Mouse (Mus musculus) heart, postnatal 0 days (tissue): Measurements from ENCODE around the gene Olfr1443. TPM values are rescaled to one million over a fixed set of nuclear protein-coding genes. Genes with fewer than 3 reads are reported as not detected.

Source experiments
- ATAC-seq: fragments of 200-750 bp; cut with Nextera tagmentation; 2 replicates; pipeline ENCODE4 v1.8.0; 2017; ENCODE audit warnings: low read depth, moderate number of reproducible peaks, moderate library complexity; ENCODE audit not compliant: insufficient read depth
- DNase-seq: peaks from one replicate; pipeline ENCODE4 v3.0.0-alpha.2; 2016; ENCODE audit warnings: low spot score
- H3K27ac ChIP-seq: fragments of 300-500 bp; sonication (generic); 2 replicates; pipeline ENCODE4 v1.5.1; 2014; ENCODE audit warnings: low read depth, mild to moderate bottlenecking
- H3K27me3 ChIP-seq: fragments of 300-500 bp; sonication (generic); 2 replicates; pipeline ENCODE4 v1.6.1; 2014; ENCODE audit warnings: low read length, mixed read lengths; ENCODE audit not compliant: control insufficient read depth, insufficient read depth
- H3K36me3 ChIP-seq: fragments of 300-500 bp; sonication (generic); replicated peaks from 2 replicates; pipeline ENCODE4 v1.6.1; 2014; ENCODE audit warnings: low read length, mixed read lengths; ENCODE audit not compliant: control insufficient read depth, insufficient read depth
- H3K4me1 ChIP-seq: fragments of 300-500 bp; sonication (generic); 2 replicates; pipeline ENCODE4 v1.6.1; 2014; ENCODE audit warnings: antibody characterized with exemption; ENCODE audit not compliant: control insufficient read depth, insufficient read depth
- H3K4me2 ChIP-seq: fragments of 300-500 bp; sonication (generic); 2 replicates; pipeline ENCODE4 v1.6.1; 2014; ENCODE audit warnings: low read depth, mild to moderate bottlenecking, low read length, moderate library complexity
- H3K4me3 ChIP-seq: fragments of 300-500 bp; sonication (generic); 2 replicates; pipeline ENCODE4 v1.5.1; 2014; ENCODE audit warnings: low read depth, low read length
- H3K9ac ChIP-seq: fragments of 300-500 bp; sonication (generic); replicated peaks from 2 replicates; pipeline ENCODE4 v1.6.1; 2014; ENCODE audit warnings: low read depth, low read length, mixed read lengths
- H3K9me3 ChIP-seq: fragments of 300-500 bp; sonication (generic); replicated peaks from 2 replicates; pipeline ENCODE4 v1.6.1; 2016; ENCODE audit warnings: low read length; ENCODE audit not compliant: control insufficient read depth
- CTCF ChIP-seq: IDR thresholded peaks from 2 replicates; pipeline ENCODE4 v1.5.1; 2016; ENCODE audit warnings: antibody characterized with exemption, control low read depth, low read depth
- EP300 ChIP-seq: IDR thresholded peaks from 2 replicates; pipeline ENCODE4 v1.6.1; 2016; ENCODE audit warnings: antibody characterized with exemption, low read depth
- WGBS: fragments of 180-500 bp; shearing (Covaris S2); extraction: QIAGEN DNeasy Blood & Tissue Kit; methylation state at CpG from one replicate; pipeline ENCODE4 v1.1.7; 2014; 5-methylcytosine and 5-hydroxymethylcytosine counted together
- polyA plus RNA-seq: library from polyadenylated mRNA; unstranded; fragments of >200 nt; fragmentation: Nextera tagmentation; extraction: Ambion mirVana; gene quantifications from 2 replicates; pipeline ENCODE4 v1.2.1, GENCODE M21; 2015
- total RNA-seq: library from RNA; depleted of rRNA; stranded (reverse); fragments of >200 nt; gene quantifications from 2 replicates; pipeline ENCODE4 v1.2.3, GENCODE M21; 2014; ENCODE audit warnings: low replicate concordance

The Olfr1443 gene
- total and polyA plus RNA-seq, 2 experiments from 2014 or later, result not detected

- Histone ChIP-seq H3K27ac (no peak overlapping the region), H3K4me1 (no peaks in the 10 kb centered on the region), H3K27me3 (no peaks in the 10 kb centered on the region), H3K36me3 (no peaks in the 10 kb centered on the region), H3K9me3 (no peaks in the 10 kb centered on the region), H3K9ac (no peak overlapping the region), H3K4me2 (no peak overlapping the region), H3K4me3 (no peak overlapping the region)
- TF ChIP-seq EP300 (no peak), CTCF (no peak)
- ATAC-seq, result no peak
- no peak for DNase-seq
Observed at GRCm38 (mm10) chr19:12685231-12685630, 7.3 kb downstream of the Olfr1443 start.

GRCm38 (mm10) chr19:12695590-12695989 is 17.7 kb downstream of the Olfr1443 start, which contains the start of gene Keg1:
Gene Keg1 (plus strand): TSS chr19:12695786.
- no peak for DNase-seq
- Histone ChIP-seq H3K27me3 (no peaks in the 10 kb centered on the region), H3K4me3 (no peak within 1 kb of the TSS), H3K36me3 (no peaks in the 10 kb centered on the region), H3K27ac (no peak within 1 kb of the TSS), H3K9me3 (no peaks in the 10 kb centered on the region), H3K4me1 (no peaks in the 10 kb centered on the region), H3K4me2 (no peak within 1 kb of the TSS), H3K9ac (no peak within 1 kb of the TSS)
- ATAC-seq, result no peak
- no peak for TF ChIP-seq CTCF
- WGBS, result 62% methylated on average over 3 of the region's 3 CpGs

GRCm38 (mm10) chr19:12696221-12696620 is 18.3 kb downstream of the Olfr1443 start:
- Histone ChIP-seq H3K4me2 (no peak overlapping the region), H3K9ac (no peak overlapping the region), H3K4me1 (no peaks in the 10 kb centered on the region), H3K4me3 (no peak overlapping the region), H3K36me3 (no peaks in the 10 kb centered on the region), H3K9me3 (no peaks in the 10 kb centered on the region), H3K27me3 (no peaks in the 10 kb centered on the region), H3K27ac (no peak overlapping the region)
- DNase-seq, result no peak
- no peak for TF ChIP-seq EP300
- no peak for TF ChIP-seq CTCF
- ATAC-seq, result no peak

- no peak overlapping the region for H3K27ac ChIP-seq
- 61% methylated on average over 2 of the region's 2 CpGs for WGBS
- H3K4me2 ChIP-seq, result no peak overlapping the region
- DNase-seq (no peak), ATAC-seq (no peak)
- H3K4me1 ChIP-seq, result no peaks in the 10 kb centered on the region
- no peaks in the 10 kb centered on the region for H3K9me3 ChIP-seq
- TF ChIP-seq EP300, result no peak
- TF ChIP-seq CTCF, result no peak
- no peaks in the 10 kb centered on the region for H3K27me3 ChIP-seq
- H3K9ac ChIP-seq, result no peak overlapping the region
- no peaks in the 10 kb centered on the region for H3K36me3 ChIP-seq
- no peak overlapping the region for H3K4me3 ChIP-seq
Observed at GRCm38 (mm10) chr19:12708458-12708857, 30.5 kb downstream of the Olfr1443 start.

DNA sequence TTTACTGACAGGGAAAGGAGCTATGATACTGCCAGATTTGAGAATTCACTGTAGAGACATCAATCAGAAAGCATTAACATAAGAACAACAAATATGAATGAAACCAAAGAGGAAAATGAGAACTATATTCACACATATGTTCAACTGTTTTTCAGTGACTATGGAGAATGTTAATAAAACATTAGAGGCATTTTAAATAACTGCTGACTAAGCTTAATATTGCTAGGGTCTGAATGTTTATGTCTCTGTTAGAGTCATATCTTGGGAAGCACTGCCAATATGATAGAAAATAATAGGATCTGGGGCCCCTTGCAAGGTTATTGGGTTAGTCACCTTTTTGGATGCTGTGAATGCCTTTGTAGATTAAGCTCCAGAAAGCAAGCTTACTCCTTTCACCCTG is 31.1 kb downstream of the Olfr1443 start:
- DNase-seq (no peak), ATAC-seq (no peak)
- H3K36me3 ChIP-seq, result no peaks in the 10 kb centered on the region
- H3K9me3 ChIP-seq, result no peaks in the 10 kb centered on the region
- no peaks in the 10 kb centered on the region for H3K27me3 ChIP-seq
- H3K4me3 ChIP-seq, result no peak overlapping the region
- H3K4me2 ChIP-seq, result no peak overlapping the region
- no peak overlapping the region for H3K9ac ChIP-seq
- H3K27ac ChIP-seq, result no peak overlapping the region
- no peaks in the 10 kb centered on the region for H3K4me1 ChIP-seq
- no peak for TF ChIP-seq CTCF
- TF ChIP-seq EP300, result no peak

- H3K9ac ChIP-seq, result no peak overlapping the region
- 70% methylated on average over 6 of the region's 6 CpGs for WGBS
Observed at GRCm38 (mm10) chr19:12719189-12719588, 41.3 kb downstream of the Olfr1443 start.

More at GRCm38 (mm10) chr19:12719189-12719588, 41.3 kb downstream of the Olfr1443 start:
- Histone ChIP-seq H3K27me3 (no peaks in the 10 kb centered on the region), H3K4me2 (no peak overlapping the region), H3K36me3 (no peaks in the 10 kb centered on the region), H3K4me1 (no peaks in the 10 kb centered on the region), H3K4me3 (no peak overlapping the region), H3K9me3 (no peaks in the 10 kb centered on the region), H3K27ac (no peak overlapping the region)
- DNase-seq (no peak), ATAC-seq (no peak)
- TF ChIP-seq EP300 (no peak), CTCF (no peak)
